Comparison of ENCODE assay signal across 31 mouse cellular contexts in genomic region chr5:15044830-15045767, GRCm38 (mm10). TPM values are rescaled to one million over a fixed set of nuclear protein-coding genes. Genes with fewer than 3 reads are reported as not detected.
DNase-seq lines count a peak whose midpoint lies in the region; ATAC-seq and TF ChIP-seq lines count a peak whose summit lies in the region.
"Not testable (repeated sequence)": the region's sequence is repeated elsewhere in the genome, so short reads cannot be mapped to it uniquely, and the experiment has no call there.
"Had no signal": no experiment of that assay in that cellular context is flagged by ENCODE, and none has a peak within 500 bp of the region (broad histone marks: within the 10 kb centered on the region; RNA-seq: fewer than 3 reads in every experiment).

No protein-coding gene starts in this region.

- not testable (repeated sequence) for H3K4me3 ChIP-seq in embryonic facial prominence, embryonic 13.5 days; heart, embryonic 11.5 days (ENCODE audit: low read depth, low read length); hindbrain, embryonic 11.5 days (ENCODE audit: low read depth, low read length); hindbrain, postnatal 0 days (ENCODE audit: low read length); limb, embryonic 15.5 days; lung, postnatal 0 days (ENCODE audit: low read depth, low read length); midbrain, embryonic 15.5 days; neural tube, embryonic 15.5 days (replicated peaks)

- not testable (repeated sequence) for TF ChIP-seq EP300 in lung, postnatal 0 days (IDR thresholded peaks at IDR 0.05)

- H3K4me2 ChIP-seq in embryonic facial prominence, embryonic 13.5 days; heart, embryonic 11.5 days; hindbrain, embryonic 11.5 days (replicated peaks; ENCODE audit: low read depth, low read length); hindbrain, postnatal 0 days (ENCODE audit: low read depth, low read length); limb, embryonic 15.5 days; lung, postnatal 0 days (replicated peaks; ENCODE audit: low read depth, low read length); midbrain, embryonic 15.5 days; neural tube, embryonic 15.5 days: not testable (repeated sequence)

- TF ChIP-seq CTCF in hindbrain, postnatal 0 days (IDR thresholded peaks at IDR 0.05; ENCODE audit: low read depth); lung, postnatal 0 days (IDR thresholded peaks at IDR 0.05): not testable (repeated sequence)

- not testable (repeated sequence) for H3K9me3 ChIP-seq in embryonic facial prominence, embryonic 13.5 days; heart, embryonic 11.5 days (replicated peaks; ENCODE audit: control insufficient read depth, low read length); hindbrain, embryonic 11.5 days (ENCODE audit: control insufficient read depth, low read length); hindbrain, postnatal 0 days (ENCODE audit: low read length); limb, embryonic 15.5 days; lung, postnatal 0 days (ENCODE audit: low read length); midbrain, embryonic 15.5 days
- peaks cover 12% of the 10 kb centered on the region for H3K9me3 ChIP-seq in neural tube, embryonic 15.5 days (replicated peaks)

- 78% methylated on average over 9 of the region's 9 CpGs for WGBS in embryonic facial prominence, embryonic 13.5 days
- 80% methylated on average over 7 of the region's 9 CpGs for WGBS in heart, embryonic 11.5 days (ENCODE audit: insufficient replicate concordance)
- WGBS in hindbrain, embryonic 11.5 days: 87% methylated on average over 5 of the region's 9 CpGs
- WGBS in hindbrain, postnatal 0 days: 93% methylated on average over 7 of the region's 9 CpGs
- 81% methylated on average over 9 of the region's 9 CpGs for WGBS in limb, embryonic 15.5 days
- WGBS in lung, postnatal 0 days: 84% methylated on average over 7 of the region's 9 CpGs
- WGBS in midbrain, embryonic 15.5 days: 86% methylated on average over 9 of the region's 9 CpGs
- 89% methylated on average over 9 of the region's 9 CpGs for WGBS in neural tube, embryonic 15.5 days

- H3K27me3 ChIP-seq in embryonic facial prominence, embryonic 13.5 days; heart, embryonic 11.5 days (ENCODE audit: control insufficient read depth, insufficient read depth, low read length); hindbrain, embryonic 11.5 days (ENCODE audit: control insufficient read depth, insufficient read depth, low read length); hindbrain, postnatal 0 days (ENCODE audit: insufficient read depth, low read length); limb, embryonic 15.5 days; lung, postnatal 0 days (replicated peaks; ENCODE audit: insufficient read depth, low read length); midbrain, embryonic 15.5 days (replicated peaks); neural tube, embryonic 15.5 days (replicated peaks): not testable (repeated sequence)

- not testable (repeated sequence) for H3K36me3 ChIP-seq in embryonic facial prominence, embryonic 13.5 days; heart, embryonic 11.5 days (ENCODE audit: control insufficient read depth, insufficient read depth, low read length); hindbrain, embryonic 11.5 days (ENCODE audit: control insufficient read depth, insufficient read depth, low read length); hindbrain, postnatal 0 days (ENCODE audit: insufficient read depth, low read length); limb, embryonic 15.5 days; lung, postnatal 0 days (ENCODE audit: insufficient read depth, low read length); midbrain, embryonic 15.5 days (replicated peaks); neural tube, embryonic 15.5 days

- peak; percentile 83 for ATAC-seq in embryonic facial prominence, embryonic 13.5 days (ENCODE audit: insufficient number of reproducible peaks, insufficient read depth, low FRiP score, low TSS enrichment, low read depth)
- ATAC-seq in heart, embryonic 11.5 days (replicated peaks; ENCODE audit: insufficient number of reproducible peaks, low FRiP score, low TSS enrichment): peak; percentile 59
- peak; percentile 74 for ATAC-seq in hindbrain, embryonic 11.5 days (ENCODE audit: low FRiP score)
- ATAC-seq in hindbrain, postnatal 0 days: peak; percentile 40; the same call in 1 of the 2 replicates
- peak; percentile 80 for ATAC-seq in limb, embryonic 15.5 days (ENCODE audit: insufficient number of reproducible peaks, low FRiP score, low TSS enrichment, low read depth)
- peak; percentile 23; the same call in 1 of the 2 replicates for ATAC-seq in lung, postnatal 0 days
- ATAC-seq in midbrain, embryonic 15.5 days (replicated peaks): 0 out of 2 replicates have a peak, but pooled peaks have one; percentile 37
- peak; percentile 53; the same call in 1 of the 2 replicates for ATAC-seq in neural tube, embryonic 15.5 days (ENCODE audit: low FRiP score)

- not testable (repeated sequence) for DNase-seq in hindbrain, embryonic 11.5 days (ENCODE audit: low spot score); hindbrain, postnatal 0 days (ENCODE audit: low spot score); lung, postnatal 0 days (ENCODE audit: low spot score)

- H3K4me1 ChIP-seq in embryonic facial prominence, embryonic 13.5 days; heart, embryonic 11.5 days (ENCODE audit: control insufficient read depth, insufficient read depth, low read length); hindbrain, embryonic 11.5 days (replicated peaks; ENCODE audit: control insufficient read depth, insufficient read depth, low read length); hindbrain, postnatal 0 days (ENCODE audit: insufficient read depth, low read length); limb, embryonic 15.5 days; lung, postnatal 0 days (ENCODE audit: insufficient read depth, low read depth, low read length); midbrain, embryonic 15.5 days; neural tube, embryonic 15.5 days: not testable (repeated sequence)

- not testable (repeated sequence) for H3K27ac ChIP-seq in embryonic facial prominence, embryonic 13.5 days; heart, embryonic 11.5 days (ENCODE audit: low read depth, low read length); hindbrain, embryonic 11.5 days (ENCODE audit: low read depth, low read length); hindbrain, postnatal 0 days; limb, embryonic 15.5 days; lung, postnatal 0 days (ENCODE audit: low read length); midbrain, embryonic 15.5 days; neural tube, embryonic 15.5 days (replicated peaks)

- H3K9ac ChIP-seq in embryonic facial prominence, embryonic 13.5 days; heart, embryonic 11.5 days (ENCODE audit: low read depth, low read length); hindbrain, embryonic 11.5 days (ENCODE audit: low read depth, low read length); hindbrain, postnatal 0 days (replicated peaks; ENCODE audit: low read length); limb, embryonic 15.5 days; lung, postnatal 0 days (replicated peaks; ENCODE audit: low read depth); midbrain, embryonic 15.5 days; neural tube, embryonic 15.5 days (replicated peaks): not testable (repeated sequence)

RNA-seq across cellular contexts. Expression of gene Gm17019, which starts 12.3 kb away (rescaled TPM):
- not detected in 2 replicates for polyA plus RNA-seq in embryonic facial prominence, embryonic 13.5 days (2015; fragmentation: Nextera tagmentation; extraction: Ambion mirVana)
- not detected in 2 replicates for polyA plus RNA-seq in heart, embryonic 11.5 days (2014; fragmentation: Nextera tagmentation; extraction: Ambion mirVana)
- polyA plus RNA-seq in hindbrain, embryonic 11.5 days (2014; fragmentation: Nextera tagmentation; extraction: Ambion mirVana): not detected in 2 replicates
- total RNA-seq in hindbrain, postnatal 0 days (2014; rRNA removed): not detected in 2 replicates
- not detected in 2 replicates for polyA plus RNA-seq in hindbrain, postnatal 0 days (2015; fragmentation: Nextera tagmentation; extraction: Ambion mirVana)
- not detected in 2 replicates for polyA plus RNA-seq in limb, embryonic 15.5 days (2015; fragmentation: Nextera tagmentation; extraction: Ambion mirVana)
- not detected in 2 replicates for polyA plus RNA-seq in lung, postnatal 0 days (2015; fragmentation: Nextera tagmentation; extraction: Ambion mirVana)
- polyA plus RNA-seq in midbrain, embryonic 15.5 days (2015; fragmentation: Nextera tagmentation; extraction: Ambion mirVana): not detected in 2 replicates
- not detected in 2 replicates for polyA plus RNA-seq in neural tube, embryonic 15.5 days (2015; fragmentation: Nextera tagmentation; extraction: Ambion mirVana)
- total RNA-seq: adrenal gland, adult 8-10 months; adrenal gland, postnatal 4 days; forebrain, postnatal 0 days; G1E; gastrocnemius, adult 8-10 months; gastrocnemius, postnatal 4 days; heart, adult 2 months; heart, postnatal 4 days; layer of hippocampus, adult 2 months; layer of hippocampus, postnatal 14 days; left cerebral cortex, adult 2 months; left cerebral cortex, postnatal 25 days; megakaryocyte, adult 5-6 weeks; neutrophil, adult 5-6 weeks had no signal
- polyA plus RNA-seq: cerebellum, adult 2 months; cortical plate, adult 2 months; forebrain, embryonic 10.5 days; forebrain, postnatal 0 days; G1E; heart, adult 2 months; heart, postnatal 0 days; kidney, embryonic 16.5 days; limb, embryonic 13.5 days; liver, embryonic 13.5 days; lung, adult 2 months; thymus, adult 2 months had no signal

Comparison
In these comparisons a context has a peak if more than half of its experiments do, and no peak if none do; other contexts are left out.
1. ATAC-seq: peak in every context shown above with its lines; median percentile 83 in embryonic facial prominence, embryonic 13.5 days; 80 in limb, embryonic 15.5 days; 74 in hindbrain, embryonic 11.5 days; 59 in heart, embryonic 11.5 days; 53 in neural tube, embryonic 15.5 days; 40 in hindbrain, postnatal 0 days; 37 in midbrain, embryonic 15.5 days; 23 in lung, postnatal 0 days.